Mouse (Mus musculus): ENCODE results near the gene Tst. TPM values are rescaled to one million over a fixed set of nuclear protein-coding genes. Genes with fewer than 3 reads are reported as not detected.

Gene Tst
- polyA plus RNA-seq, 1 experiment, result 16.8 TPM

- H3K27ac ChIP-seq (ENCODE audit: insufficient read depth, low read length), result no peak overlapping the region
- DNase-seq (ENCODE audit: low read depth in 1 of 2, low spot score in 2 of 2), result no peak
- no peaks in the 10 kb centered on the region for H3K4me1 ChIP-seq (ENCODE audit: control insufficient read depth, insufficient read depth, insufficient read length)
- H3K36me3 ChIP-seq (ENCODE audit: control insufficient read depth, insufficient read depth, low read length), result no peaks in the 10 kb centered on the region
- 90% methylated on average over 2 of the region's 2 CpGs for WGBS
- H3K4me3 ChIP-seq (ENCODE audit: extremely low read depth, insufficient read depth, insufficient read length), result no peak overlapping the region
- TF ChIP-seq POLR2A (IDR thresholded peaks at IDR 0.05; ENCODE audit: low read depth, low read length), result no peak
- TF ChIP-seq CTCF (IDR thresholded peaks at IDR 0.05; ENCODE audit: extremely low read depth, insufficient read depth, insufficient read length, insufficient replicate concordance), result no peak
- H3K27me3 ChIP-seq (ENCODE audit: control insufficient read depth, insufficient read depth, low read length), result no peaks in the 10 kb centered on the region
Observed at GRCm38 (mm10) chr15:78380208-78380607, 25.5 kb downstream of the Tst start.

DNA sequence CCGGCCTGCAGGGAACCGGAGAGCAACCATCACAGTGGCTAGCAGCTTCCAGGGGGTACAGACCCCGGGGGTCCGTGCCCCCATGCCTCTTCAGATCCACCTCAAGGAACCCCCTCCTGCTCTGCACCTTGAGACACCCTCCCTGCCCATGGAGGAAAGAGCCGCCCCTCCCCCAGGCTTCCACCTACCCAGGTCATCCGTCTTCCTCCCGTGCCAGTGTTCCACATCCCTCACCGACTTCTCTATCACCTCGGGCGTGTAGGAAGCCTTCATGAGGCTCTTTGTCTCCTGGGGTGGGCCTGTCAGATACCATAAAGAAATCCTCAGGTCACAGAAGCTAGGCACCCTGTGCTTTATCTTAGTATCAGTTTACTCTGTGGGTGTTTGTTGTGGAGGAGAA, 27.2 kb downstream of the Tst start:
- H3K4me1 ChIP-seq (ENCODE audit: control insufficient read depth, insufficient read depth, insufficient read length), result no peaks in the 10 kb centered on the region
- DNase-seq (ENCODE audit: low read depth in 1 of 2, low spot score in 2 of 2), result no peak
- no peak overlapping the region for H3K4me3 ChIP-seq (ENCODE audit: extremely low read depth, insufficient read depth, insufficient read length)
- 83% methylated on average over 10 of the region's 10 CpGs for WGBS
- no peaks in the 10 kb centered on the region for H3K36me3 ChIP-seq (ENCODE audit: control insufficient read depth, insufficient read depth, low read length)
- H3K27me3 ChIP-seq (ENCODE audit: control insufficient read depth, insufficient read depth, low read length), result no peaks in the 10 kb centered on the region
- TF ChIP-seq CTCF (IDR thresholded peaks at IDR 0.05; ENCODE audit: extremely low read depth, insufficient read depth, insufficient read length, insufficient replicate concordance), result no peak
- TF ChIP-seq POLR2A (IDR thresholded peaks at IDR 0.05; ENCODE audit: low read depth, low read length), result no peak
- no peak overlapping the region for H3K27ac ChIP-seq (ENCODE audit: insufficient read depth, low read length)

DNA sequence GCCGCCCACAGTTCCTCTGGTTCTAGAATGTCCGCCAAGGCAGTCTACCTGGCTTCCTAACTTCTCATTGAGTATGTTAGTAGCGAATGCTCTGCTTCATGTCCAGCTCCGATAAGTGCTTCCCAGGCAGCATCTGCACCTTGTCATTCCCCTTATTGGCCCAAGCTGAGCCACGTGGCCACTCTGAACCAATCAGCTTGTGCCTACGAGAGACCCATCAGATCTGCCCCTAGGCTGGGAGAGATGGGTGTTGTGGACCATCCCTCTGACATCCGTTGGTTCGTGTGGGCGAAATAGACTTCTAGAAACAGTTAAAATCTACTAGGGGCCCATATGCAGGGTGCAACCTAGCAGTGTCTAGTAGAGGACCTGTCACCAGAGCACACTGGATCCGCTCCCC, 27.8 kb downstream of the Tst start:
- WGBS, result 90% methylated on average over 10 of the region's 10 CpGs
- TF ChIP-seq CTCF (IDR thresholded peaks at IDR 0.05; ENCODE audit: extremely low read depth, insufficient read depth, insufficient read length, insufficient replicate concordance), result no peak
- no peak for TF ChIP-seq POLR2A (IDR thresholded peaks at IDR 0.05; ENCODE audit: low read depth, low read length)
- Histone ChIP-seq H3K36me3 (ENCODE audit: control insufficient read depth, insufficient read depth, low read length) (no peaks in the 10 kb centered on the region), H3K4me3 (ENCODE audit: extremely low read depth, insufficient read depth, insufficient read length) (no peak overlapping the region), H3K4me1 (ENCODE audit: control insufficient read depth, insufficient read depth, insufficient read length) (no peaks in the 10 kb centered on the region), H3K27ac (ENCODE audit: insufficient read depth, low read length) (no peak overlapping the region), H3K27me3 (ENCODE audit: control insufficient read depth, insufficient read depth, low read length) (no peaks in the 10 kb centered on the region)
- DNase-seq (ENCODE audit: low read depth in 1 of 2, low spot score in 2 of 2), result no peak

DNA sequence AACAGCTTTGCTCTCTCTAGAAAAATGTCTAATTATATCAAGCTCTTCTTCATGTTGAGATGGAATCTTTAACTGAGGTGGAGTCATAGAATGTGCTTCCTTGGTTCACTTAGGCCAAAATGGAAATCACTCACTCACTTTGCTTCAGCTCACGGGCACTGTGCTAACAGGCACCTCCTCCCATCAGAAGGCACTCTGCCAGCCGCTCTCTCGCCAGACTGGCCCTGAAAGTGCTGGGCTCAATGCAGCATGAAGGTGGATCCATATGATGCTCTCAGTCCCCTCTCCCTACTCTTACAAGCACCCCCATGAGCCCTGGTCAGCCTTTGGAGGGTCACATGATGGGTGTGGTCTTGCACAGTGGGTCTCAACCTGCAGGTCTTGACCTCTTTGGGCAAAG, 31.5 kb downstream of the Tst start:
- TF ChIP-seq POLR2A (IDR thresholded peaks at IDR 0.05; ENCODE audit: low read depth, low read length) (no peak), CTCF (IDR thresholded peaks at IDR 0.05; ENCODE audit: extremely low read depth, insufficient read depth, insufficient read length, insufficient replicate concordance) (no peak)
- 79% methylated on average over 3 of the region's 3 CpGs for WGBS
- DNase-seq (ENCODE audit: low read depth in 1 of 2, low spot score in 2 of 2), result no peak

DNA sequence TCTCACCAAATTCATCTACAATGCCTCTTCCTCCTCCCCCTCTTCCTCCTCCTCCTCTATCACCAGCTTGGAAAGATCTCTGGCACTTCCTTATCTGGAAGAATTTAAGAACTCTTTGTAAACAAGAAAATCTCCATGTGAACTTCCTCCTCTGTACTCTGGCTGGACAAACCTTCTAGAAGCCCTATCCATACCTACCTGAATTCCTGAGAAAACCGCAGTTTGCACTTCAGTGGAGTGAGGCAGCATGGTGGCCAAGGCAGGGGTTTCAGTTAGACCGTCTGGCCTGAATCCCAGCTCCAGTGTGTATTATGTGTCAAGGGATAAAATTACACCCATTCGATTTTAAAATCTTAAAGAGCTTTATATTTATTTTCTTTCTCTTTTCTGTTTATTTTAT, 32.9 kb downstream of the Tst start:
- TF ChIP-seq CTCF (IDR thresholded peaks at IDR 0.05; ENCODE audit: extremely low read depth, insufficient read depth, insufficient read length, insufficient replicate concordance) (no peak), POLR2A (IDR thresholded peaks at IDR 0.05; ENCODE audit: low read depth, low read length) (no peak)
- no peaks in the 10 kb centered on the region for H3K27me3 ChIP-seq (ENCODE audit: control insufficient read depth, insufficient read depth, low read length)
- no peaks in the 10 kb centered on the region for H3K36me3 ChIP-seq (ENCODE audit: control insufficient read depth, insufficient read depth, low read length)
- no peak for DNase-seq (ENCODE audit: low read depth in 1 of 2, low spot score in 2 of 2)
- WGBS, result 85% methylated on average over 3 of the region's 3 CpGs
- no peak overlapping the region for H3K27ac ChIP-seq (ENCODE audit: insufficient read depth, low read length)
- no peaks in the 10 kb centered on the region; the same call in 1 of the 2 replicates for H3K4me1 ChIP-seq (ENCODE audit: control insufficient read depth, insufficient read depth, insufficient read length)
- H3K4me3 ChIP-seq (ENCODE audit: extremely low read depth, insufficient read depth, insufficient read length), result no peak overlapping the region

More for the DNA sequence above, 31.5 kb downstream of the Tst start:
- Histone ChIP-seq H3K27me3 (ENCODE audit: control insufficient read depth, insufficient read depth, low read length) (no peaks in the 10 kb centered on the region), H3K4me3 (ENCODE audit: extremely low read depth, insufficient read depth, insufficient read length) (no peak overlapping the region), H3K4me1 (ENCODE audit: control insufficient read depth, insufficient read depth, insufficient read length) (no peaks in the 10 kb centered on the region), H3K27ac (ENCODE audit: insufficient read depth, low read length) (no peak overlapping the region), H3K36me3 (ENCODE audit: control insufficient read depth, insufficient read depth, low read length) (no peaks in the 10 kb centered on the region)

DNA sequence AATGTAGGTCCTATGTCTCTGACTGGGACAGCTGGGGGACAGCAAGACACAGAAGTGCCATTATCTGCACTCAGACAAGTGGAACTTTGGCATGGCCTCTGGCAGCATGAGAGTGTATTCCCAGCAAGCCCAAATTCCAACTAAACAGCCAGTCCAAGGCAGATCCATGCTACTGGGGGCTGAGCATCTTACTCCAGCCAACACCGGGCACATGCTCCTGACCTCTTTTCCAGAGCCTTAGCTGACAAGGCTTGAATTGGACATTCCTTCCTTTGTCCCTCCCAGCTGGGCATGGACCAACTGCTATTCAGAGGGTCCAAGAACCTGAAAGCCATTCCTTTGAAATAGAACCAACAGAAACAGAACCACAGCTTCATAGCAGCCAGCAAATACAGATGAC, 36.1 kb downstream of the Tst start:
- TF ChIP-seq POLR2A (IDR thresholded peaks at IDR 0.05; ENCODE audit: low read depth, low read length) (no peak), CTCF (IDR thresholded peaks at IDR 0.05; ENCODE audit: extremely low read depth, insufficient read depth, insufficient read length, insufficient replicate concordance) (no peak)
- no peak overlapping the region for H3K27ac ChIP-seq (ENCODE audit: insufficient read depth, low read length)
- no peaks in the 10 kb centered on the region for H3K36me3 ChIP-seq (ENCODE audit: control insufficient read depth, insufficient read depth, low read length)
- H3K27me3 ChIP-seq (ENCODE audit: control insufficient read depth, insufficient read depth, low read length), result no peaks in the 10 kb centered on the region
- DNase-seq (ENCODE audit: low read depth in 1 of 2, low spot score in 2 of 2), result no peak
- H3K4me3 ChIP-seq (ENCODE audit: extremely low read depth, insufficient read depth, insufficient read length), result no peak overlapping the region
- 80% methylated on average over 1 of the region's 1 CpGs for WGBS
- no peaks in the 10 kb centered on the region; the same call in 1 of the 2 replicates for H3K4me1 ChIP-seq (ENCODE audit: control insufficient read depth, insufficient read depth, insufficient read length)

DNA sequence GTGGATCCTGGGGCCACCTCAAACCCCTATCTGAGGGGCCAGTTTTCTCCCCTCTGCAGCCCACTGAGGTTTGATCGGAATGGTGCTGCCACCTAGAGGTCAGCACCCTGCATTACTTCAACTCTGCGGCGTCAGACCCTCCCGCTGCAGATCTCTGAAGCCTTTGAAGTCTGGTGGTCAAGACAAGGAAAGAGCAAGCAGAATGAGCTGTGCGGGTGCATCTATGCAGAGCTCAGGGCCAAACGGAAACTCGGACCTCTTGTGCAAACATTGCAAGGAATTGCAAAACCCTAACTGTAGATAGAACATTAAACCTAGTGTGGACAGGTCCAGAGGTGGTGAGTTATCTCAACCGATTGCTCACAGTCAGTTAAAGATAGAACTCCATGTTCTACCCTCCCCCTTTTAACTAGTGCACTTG, 36.8 kb downstream of the Tst start:
- 6% methylated on average over 8 of the region's 8 CpGs for WGBS
- H3K4me1 ChIP-seq (ENCODE audit: control insufficient read depth, insufficient read depth, insufficient read length), result no peaks in the 10 kb centered on the region; the same call in 1 of the 2 replicates
- no peak overlapping the region for H3K27ac ChIP-seq (ENCODE audit: insufficient read depth, low read length)
- no peaks in the 10 kb centered on the region for H3K36me3 ChIP-seq (ENCODE audit: control insufficient read depth, insufficient read depth, low read length)
- no peak overlapping the region for H3K4me3 ChIP-seq (ENCODE audit: extremely low read depth, insufficient read depth, insufficient read length)
- peak in 1 of 2 experiments; percentile 41 for DNase-seq (ENCODE audit: low read depth in 1 of 2, low spot score in 2 of 2)
- H3K27me3 ChIP-seq (ENCODE audit: control insufficient read depth, insufficient read depth, low read length), result no peaks in the 10 kb centered on the region
- peak; percentile 93 for TF ChIP-seq CTCF (IDR thresholded peaks at IDR 0.05; ENCODE audit: extremely low read depth, insufficient read depth, insufficient read length, insufficient replicate concordance)
- TF ChIP-seq POLR2A (IDR thresholded peaks at IDR 0.05; ENCODE audit: low read depth, low read length), result no peak
